Mouse (Mus musculus): Measurements from ENCODE around the gene Tspan11. TPM values are rescaled to one million over a fixed set of nuclear protein-coding genes. Genes with fewer than 3 reads are reported as not detected.

The Tspan11 gene
- polyA plus RNA-seq, 1 experiment, result 3.4 TPM

DNA sequence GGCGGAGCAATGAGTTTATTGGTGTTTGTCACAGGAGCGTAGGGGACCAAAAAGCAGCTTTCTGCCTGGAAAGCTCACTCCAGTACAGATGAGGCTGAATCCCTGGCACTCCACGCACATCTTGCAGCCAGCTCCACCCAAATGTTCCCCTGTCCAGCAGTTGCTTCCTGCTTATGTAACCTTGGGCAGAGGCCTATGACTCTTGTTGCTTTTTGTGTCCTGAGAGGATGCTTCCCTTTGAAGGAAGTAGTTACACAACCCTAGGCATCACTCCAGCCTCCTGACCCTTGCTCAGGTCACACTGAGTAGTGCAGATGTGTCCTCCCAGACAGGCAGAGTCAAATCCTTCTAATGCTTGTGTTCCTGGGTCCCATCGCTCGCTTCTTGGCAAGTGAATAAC, 46.5 kb downstream of the Tspan11 start:
- no peak for DNase-seq (ENCODE audit: low spot score)

DNA sequence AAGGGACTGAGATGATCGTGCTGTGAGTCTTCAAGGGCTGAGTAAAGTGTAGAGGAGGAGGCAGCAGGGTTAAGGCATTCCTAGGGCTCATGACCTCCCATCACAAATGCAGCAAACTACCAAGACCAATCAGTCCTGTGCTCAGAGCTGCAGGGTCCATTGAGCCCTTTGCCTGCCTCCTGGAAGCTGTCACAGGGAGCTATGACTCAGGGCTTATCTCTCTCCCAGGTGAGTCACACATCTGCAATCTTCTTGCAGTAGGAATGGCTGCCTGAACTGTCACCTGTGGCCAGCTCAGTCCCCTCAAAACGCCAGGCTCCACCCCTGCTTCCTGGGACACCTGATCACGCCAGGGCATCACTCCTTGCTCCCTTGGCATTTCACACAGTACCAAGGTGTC, 47.7 kb downstream of the Tspan11 start:
- DNase-seq (ENCODE audit: low spot score), result no peak

DNA sequence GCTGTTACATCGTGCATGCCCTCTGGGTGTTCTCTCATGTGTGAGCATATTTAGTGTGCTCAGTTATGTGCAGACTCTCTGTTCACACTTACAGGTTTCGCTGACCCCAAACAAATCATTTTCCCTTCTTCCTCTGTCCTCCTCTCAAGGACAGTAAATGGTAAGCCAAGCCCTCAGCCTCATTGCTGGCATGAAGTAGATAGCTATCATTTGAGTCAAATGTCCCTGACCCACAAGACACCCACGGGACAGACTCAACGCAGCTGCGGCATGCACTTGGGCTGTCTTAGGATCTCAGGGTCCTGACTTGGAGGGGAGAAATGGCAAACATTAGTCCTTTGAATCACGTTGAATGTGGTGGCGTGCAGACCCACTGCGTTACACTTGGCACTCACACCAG, 55.0 kb downstream of the Tspan11 start:
- no peak for DNase-seq (ENCODE audit: low spot score)

DNA sequence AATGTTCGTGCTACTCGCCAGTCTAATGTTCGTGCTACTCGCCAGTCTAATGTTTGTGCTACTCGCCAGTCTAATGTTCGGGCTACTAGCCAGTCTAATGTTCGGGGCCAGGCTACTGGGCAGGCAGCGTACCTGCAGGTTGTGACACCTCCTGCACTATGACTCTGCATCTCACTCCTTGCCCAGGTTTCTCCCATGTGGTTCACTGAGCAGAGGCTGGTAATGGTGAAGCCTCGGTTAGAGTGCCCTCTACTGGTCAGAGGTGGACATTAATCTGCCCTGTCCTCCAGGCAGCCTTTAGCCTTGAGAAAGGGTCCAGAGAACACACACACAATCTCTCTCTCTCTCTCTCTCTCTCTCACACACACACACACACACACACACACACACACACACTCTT, 58.3 kb downstream of the Tspan11 start:
- DNase-seq (ENCODE audit: low spot score), result no peak

DNA sequence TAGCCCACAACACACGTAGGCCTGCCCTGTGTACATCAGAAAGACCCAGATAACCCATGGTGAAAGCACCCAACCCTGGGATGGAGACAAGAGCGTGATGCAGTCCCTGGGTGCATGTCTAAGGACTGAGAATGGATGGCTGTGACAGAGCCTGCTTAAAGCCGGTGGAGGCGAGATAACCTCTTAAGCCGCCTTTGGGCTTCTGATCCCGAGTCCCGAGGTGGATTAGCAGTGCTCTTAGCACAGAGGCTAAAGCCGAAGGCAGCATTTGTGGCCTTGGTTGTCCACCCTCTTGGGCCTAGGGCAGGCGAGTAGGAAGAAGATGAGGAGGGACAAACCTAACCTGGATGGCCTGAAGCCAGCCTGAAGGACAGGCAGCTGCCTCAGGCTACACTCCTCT, 61.3 kb downstream of the Tspan11 start:
- no peak for DNase-seq (ENCODE audit: low spot score)

DNA sequence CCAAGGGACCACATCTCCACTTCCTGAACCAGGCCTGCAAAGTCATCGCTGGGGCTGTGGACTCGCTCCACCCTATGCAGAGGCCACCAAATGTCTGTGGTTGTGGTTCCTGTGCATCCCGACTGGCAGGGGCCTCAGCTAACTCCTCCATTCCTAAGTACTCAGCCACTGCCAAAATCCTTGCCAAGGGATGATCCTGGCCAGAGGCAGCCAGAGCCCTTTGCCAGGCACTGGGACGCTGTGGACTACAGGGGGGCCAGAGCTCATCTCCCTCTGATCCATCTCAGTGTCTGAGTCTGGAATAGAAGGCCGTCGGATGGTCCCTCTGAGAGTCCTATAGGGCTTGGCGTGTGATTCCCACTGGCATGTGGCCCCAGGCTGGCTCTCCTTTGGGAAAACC, 62.5 kb downstream of the Tspan11 start:
- DNase-seq (ENCODE audit: low spot score), result no peak

DNA sequence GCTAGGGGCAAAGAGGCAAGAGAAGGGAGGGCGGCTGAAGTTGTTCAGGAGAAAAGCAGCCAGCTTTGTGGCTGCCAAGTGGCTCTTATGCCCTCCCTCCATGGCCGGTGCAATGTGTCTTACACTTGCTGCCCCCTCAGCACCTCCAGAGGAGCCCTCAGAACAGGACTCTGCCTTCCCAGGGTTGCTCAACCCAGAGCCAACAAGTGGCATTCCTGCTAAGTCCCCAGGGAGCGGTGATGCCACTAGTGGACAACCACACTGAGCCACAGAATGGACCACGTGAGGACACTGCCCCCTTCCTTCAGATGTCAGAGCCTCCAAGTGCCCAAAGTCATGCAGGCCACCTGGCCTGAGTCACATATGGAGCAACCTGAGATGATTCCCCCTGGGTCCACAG, 65.7 kb downstream of the Tspan11 start:
- DNase-seq (ENCODE audit: low spot score), result no peak

DNA sequence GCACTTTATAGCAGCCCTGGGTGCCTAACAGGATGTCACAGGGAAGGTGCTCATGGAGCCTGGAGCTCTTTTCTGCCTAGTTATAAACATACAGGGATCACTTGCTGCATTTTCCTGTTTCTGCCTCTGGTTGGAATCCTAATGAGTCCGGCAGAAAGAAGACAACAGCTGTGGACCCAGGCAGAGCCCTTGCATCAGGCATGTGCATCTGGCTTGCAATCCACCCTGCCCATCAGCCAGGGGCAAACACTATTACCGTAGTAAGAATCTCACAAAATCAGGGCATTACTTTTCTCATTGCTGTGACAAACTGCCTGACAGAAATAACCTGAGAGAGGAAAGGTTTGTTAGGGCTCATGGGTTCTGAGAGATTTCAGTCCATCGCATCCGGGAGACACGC, 68.8 kb downstream of the Tspan11 start:
- DNase-seq (ENCODE audit: low spot score), result no peak

DNA sequence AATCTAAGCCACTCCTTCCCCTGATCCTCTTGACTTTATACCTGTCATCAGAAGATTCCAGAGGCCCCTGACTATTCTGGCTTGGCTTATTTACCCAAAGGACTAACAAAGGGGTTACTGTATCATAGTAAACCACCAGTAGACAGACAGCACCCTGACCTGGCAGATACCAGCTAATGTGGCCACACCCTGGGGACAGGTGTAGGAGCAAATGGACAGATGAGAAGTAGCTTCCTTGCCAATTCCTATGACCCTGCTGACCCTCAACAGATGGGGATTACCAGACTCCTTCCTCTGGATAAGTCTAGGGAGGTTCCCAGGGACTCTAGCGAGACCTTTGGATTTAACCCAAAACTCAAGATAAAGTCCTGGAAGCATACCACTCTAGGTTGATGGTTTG, 72.8 kb downstream of the Tspan11 start:
- no peak for DNase-seq (ENCODE audit: low spot score)

DNA sequence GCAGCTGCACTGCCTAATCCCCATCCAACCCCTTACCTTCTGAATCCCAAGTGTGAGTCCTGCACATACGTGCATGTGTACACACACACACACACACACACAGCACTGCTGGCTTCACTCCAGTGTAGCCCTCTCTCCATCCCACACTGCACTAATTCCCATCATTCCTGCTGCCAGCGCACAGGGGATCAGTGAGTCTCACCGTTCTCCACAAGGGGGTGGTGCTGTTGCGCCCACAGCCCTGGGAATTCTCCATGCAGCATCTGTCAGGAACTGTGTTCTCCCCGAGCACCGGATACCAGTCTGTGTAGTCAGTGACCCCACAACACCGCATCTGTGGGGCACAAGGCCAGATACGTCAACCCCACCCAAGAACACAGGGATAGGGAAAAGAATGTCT, 78.1 kb downstream of the Tspan11 start:
- no peak for DNase-seq (ENCODE audit: low spot score)

DNA sequence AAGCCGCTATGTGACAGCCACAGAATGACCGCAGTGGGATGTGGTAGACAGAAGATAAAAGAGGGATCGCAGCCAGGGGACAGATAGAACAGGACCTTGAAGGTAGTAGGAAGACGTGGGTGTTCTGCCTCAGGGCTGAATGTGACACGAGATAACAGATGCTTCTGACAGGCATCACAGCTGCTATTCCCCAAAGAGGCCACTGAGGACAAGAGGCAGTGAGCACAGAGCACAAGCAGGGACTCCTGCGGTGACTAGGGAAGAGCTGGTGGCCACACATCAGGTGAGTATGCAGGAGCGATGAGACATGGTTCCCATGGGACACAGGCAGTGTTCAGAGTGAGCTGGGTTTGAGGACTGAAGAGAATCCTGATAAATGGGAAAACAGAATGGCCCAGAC, 82.3 kb downstream of the Tspan11 start:
- DNase-seq (ENCODE audit: low spot score), result no peak

DNA sequence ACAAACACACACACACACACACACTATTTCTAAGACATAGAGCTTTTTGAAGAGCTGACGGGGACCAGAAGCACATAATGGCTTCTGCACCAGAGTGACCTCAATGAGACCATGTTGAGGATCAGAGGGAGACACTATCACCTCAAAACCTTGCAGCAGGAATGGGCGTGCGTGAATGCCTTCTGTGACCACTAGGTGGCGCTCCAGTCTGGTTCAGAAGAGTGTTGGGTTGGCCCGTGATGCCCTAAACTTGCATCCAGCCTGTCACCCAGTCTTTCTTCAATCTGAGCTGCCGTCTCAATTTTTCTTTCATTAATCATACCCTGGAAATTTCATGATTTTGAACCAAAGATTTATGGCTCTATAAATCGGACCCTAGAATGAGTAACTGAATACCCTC, 82.7 kb downstream of the Tspan11 start:
- peak; percentile 57 for DNase-seq (ENCODE audit: low spot score)

DNA sequence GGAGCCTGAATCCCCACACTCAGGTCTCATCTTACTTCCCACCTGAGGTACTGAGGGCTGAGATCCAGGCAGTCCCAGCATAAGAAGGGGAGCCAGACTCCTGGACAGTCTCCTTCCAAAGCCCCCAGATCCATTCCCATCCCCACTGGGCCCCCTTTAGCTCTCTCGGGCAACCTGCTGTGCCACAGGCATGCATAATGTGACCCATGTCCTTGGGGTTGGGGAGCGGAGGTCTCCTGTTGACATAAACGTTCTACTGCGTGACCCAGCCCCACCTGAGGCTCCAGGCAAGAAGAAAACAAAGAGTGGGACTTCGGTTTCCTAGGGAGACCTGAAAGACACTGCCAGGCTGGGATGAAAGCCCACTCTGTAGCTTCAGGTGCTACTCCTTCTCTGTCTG, 83.5 kb downstream of the Tspan11 start:
- DNase-seq (ENCODE audit: low spot score), result no peak

DNA sequence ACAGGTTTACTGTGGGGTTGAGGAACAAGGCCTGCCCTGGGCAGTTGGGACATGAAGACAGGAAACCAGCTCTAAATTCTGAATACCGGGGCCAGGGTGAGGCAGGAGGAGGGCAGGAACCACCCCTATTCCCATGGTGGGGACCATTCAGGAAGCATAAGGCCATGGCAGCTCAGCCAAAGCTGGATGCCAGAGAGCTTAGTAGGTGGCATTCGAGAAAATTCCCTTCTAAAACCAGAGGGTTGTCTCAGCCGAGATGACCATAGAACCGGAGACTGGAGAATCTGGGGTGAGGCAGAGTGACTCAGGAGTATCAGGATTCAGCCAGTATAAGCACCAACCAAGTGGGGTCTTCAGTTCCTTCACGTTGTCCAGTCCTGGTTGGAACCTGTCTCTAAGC, 84.5 kb downstream of the Tspan11 start:
- no peak for DNase-seq (ENCODE audit: low spot score)

DNA sequence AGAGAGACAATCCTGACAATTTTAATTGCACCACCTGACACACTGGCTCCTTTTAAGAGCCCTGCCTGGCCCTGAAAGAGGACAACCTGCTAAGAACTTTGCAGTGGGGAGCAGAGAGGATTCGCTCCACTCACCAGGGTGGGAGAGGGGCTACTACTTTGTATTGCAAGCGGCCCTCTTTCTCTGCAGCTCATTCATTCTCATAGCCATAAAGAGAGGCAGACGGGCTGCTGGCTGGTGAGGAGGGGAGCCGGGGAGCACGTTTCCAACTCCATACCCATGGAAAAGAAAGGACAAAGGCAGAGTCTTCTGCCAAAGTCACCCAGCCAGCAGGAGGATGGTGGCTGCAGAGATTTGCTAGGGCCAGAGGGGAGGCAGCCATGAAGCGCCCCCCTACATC, 86.2 kb downstream of the Tspan11 start:
- DNase-seq (ENCODE audit: low spot score), result no peak

DNA sequence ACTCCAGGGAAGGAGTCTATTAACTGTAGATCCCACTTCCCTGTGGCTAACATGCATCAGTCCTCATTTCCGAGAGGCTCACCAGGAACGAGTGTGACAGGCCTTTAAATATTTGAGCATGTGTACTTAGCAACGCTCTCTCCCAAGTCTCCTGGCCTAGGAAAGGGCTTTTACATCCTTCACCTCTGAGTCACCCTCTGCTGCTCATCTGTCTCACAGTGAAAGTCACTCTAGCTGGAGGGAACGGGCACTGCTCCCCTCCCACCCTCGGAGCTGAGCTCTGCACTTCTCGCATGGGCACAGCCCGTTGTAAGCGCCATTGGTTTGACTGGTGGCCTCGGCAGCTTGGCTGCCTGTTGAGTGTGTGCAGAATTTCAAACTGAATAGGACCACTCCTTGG, 86.6 kb downstream of the Tspan11 start:
- no peak for DNase-seq (ENCODE audit: low spot score)

DNA sequence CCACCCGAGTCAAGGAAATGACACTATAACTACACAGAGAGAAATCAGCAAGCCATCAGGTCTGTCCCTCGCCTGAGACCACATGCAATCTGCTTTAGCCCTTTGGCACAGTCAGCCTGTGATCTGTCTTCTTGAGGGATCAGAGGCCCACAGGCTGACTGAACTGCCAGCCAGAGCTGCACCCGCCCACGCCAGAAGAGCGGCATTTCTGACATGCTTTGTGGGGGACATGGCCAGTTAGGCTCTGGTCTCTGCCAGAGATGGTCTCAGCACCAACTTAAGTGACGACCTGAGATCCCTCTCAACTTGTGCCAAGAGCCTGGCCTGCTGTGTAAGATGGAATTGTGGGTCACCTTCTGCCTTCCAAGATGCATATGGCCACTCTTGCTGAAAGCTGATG, 89.3 kb downstream of the Tspan11 start:
- DNase-seq (ENCODE audit: low spot score), result no peak

DNA sequence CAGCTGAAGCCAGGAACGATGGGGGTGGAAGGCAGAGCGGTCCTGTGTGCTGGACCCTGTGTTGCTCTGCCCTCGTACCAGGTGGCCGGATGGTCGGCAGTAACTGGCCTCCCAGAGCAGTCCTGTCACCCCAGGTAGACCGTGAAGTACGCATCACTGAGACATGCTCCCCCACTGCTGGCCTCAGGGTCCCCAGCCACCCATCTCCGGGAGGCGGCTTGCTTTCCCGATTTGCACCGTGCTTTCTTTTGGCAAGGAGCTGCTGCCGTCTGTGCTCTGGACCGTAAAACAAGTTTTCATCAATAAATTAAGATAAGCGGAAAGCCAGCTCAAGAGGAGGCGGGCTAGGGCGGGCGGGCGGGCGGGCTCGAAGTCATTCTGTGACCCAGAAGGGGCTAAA, 91.6 kb downstream of the Tspan11 start:
- no peak for DNase-seq (ENCODE audit: low spot score)

DNA sequence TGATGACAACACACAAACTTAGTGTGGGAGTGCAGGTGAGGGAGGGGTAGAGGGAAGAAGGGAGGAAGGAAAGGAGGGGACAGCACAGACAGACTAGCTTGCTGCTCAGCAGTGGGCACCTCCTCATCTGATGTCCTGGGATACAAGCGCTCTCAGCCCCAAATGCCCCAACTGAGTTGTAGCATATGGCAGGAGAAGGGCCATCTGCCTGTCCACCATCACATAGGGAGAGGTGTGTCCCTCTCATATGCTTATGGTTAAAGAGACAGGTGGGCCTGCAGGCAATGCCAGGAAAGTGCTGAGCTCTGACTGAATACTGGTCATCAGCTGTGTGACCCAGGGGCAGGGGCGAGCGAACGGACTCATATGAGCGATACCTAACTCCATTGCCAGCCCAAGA, 92.4 kb downstream of the Tspan11 start:
- no peak for DNase-seq (ENCODE audit: low spot score)

DNA sequence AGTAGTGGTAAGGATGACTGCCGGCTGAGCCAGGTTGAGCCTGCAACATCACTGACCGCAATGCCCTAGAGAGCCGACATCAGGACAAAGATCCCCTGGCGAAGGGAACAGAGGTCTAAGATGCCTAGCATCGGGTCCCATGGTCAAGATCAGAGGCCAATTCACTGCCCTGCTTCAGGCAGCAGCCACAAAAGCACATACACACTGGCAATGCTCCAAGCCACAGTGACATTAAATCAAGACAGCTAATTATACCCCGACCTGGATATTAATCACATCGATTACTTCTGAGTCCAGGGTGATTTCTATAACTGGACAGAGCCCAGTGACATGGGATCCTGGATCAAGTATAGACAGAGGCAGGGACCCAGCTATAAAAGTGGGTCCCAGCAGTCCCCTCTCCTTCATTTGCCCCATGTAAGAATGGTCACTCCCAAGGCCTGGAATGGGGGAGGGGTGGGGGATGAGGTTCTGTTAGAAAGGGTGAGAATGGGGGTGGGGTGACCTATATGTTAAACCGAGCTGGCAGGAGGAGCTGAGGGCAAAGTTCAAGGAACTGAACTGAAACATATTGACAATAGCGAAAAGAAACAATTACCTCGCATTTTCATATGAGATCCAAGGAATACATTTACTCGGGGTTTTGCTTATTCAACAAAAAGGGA, 93.1 kb downstream of the Tspan11 start:
- no peak for DNase-seq (ENCODE audit: low spot score)

DNA sequence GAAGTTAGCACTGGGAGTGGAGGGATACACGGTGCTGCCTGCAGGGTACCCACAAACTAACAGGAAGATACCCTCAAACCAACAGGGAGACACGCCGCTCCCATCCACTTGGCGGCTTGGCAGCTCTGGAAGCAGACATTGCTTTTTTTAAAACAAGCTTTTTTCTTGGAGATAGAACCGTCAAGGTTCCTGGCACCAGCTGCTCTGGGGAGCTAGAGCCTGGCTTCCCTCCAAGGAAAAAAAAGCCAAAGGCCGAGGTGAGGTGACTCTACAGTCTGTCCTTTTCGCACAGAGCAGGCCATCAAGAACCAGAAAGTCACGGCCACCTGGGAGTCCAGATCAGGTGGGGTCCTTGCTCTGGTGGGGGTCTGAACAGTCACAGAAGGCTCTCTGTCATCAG, 93.8 kb downstream of the Tspan11 start:
- DNase-seq (ENCODE audit: low spot score), result no peak

DNA sequence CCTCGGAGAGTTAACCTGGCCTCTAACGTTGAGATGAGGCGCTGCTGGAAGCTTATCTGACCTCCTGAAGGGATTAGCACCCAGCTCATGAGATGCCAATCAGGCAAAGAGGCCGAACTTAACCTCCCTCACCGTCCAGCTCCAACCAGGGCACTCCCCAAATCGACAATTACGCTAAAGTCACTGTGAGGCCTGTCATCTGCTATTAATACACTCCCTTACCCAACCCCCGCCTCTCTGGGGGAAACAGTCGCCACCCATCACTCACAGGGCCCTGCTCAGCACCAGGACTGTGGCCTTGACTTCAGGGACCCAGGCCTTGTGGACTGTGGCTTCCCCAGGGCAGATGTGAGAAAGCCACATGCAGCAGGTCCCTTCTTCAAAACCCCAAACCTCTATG, 99.0 kb downstream of the Tspan11 start:
- no peak for DNase-seq (ENCODE audit: low spot score)

DNA sequence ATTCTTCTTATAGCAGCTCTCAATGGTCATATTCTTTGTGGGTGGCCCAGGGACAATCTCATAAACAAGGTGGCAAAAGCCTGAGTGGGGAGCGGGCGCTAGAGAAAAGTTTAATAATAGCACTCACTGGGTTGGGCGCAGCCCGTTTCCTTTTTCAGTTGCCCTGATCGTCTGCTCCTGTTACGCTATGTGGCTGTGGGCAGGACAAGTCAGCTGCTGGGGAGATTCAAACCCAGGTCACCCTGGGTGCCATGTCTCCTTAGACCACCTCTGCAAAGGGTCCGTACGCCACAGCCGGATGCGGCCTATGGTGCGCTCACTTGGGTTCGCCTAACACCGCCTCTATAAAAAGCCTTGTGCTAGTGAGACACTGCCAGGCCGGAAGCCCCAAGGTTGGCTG, 100.0 kb downstream of the Tspan11 start:
- DNase-seq (ENCODE audit: low spot score), result no peak

DNA sequence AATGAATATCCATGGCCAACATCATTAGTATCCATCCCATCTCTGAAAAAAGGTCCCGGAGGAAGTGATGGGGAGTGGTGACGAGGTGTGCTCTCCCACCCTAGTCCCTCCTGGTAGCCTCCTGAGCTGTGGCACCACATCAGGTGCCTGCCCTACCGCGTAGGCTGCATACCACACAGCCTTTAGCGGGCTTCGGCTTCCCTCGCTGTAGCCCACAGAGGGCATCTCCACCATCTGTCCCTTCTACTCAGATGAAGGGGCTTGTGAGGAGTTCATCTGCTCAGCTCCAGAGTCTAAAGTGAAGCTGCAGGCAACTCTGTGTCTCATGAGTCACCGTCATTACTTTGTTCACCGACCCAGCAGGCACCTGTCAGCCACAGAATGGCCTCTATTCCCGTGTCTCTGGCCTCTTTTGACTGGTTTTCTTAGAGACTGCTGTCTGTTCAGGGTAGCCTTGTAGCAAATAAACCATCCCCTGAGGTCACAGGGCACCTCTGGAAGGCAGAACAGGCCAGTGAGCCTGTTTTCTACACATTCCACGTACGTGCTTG, 101.6 kb downstream of the Tspan11 start:
- DNase-seq (ENCODE audit: low spot score), result no peak

Measured in urinary bladder, adult 2 months (tissue).